Mouse (Mus musculus) heart, adult 9 months (tissue): ENCODE measurements at regions not wholly inside any gene's neighbourhood (a gene's known extent, or its start where the extent isn't known, plus 50 kb on each side); places are given as distances from the start of the nearest gene placed in this dataset.
"Not testable (repeated sequence)": the region's sequence is repeated elsewhere in the genome, so short reads cannot be mapped to it uniquely, and the experiment has no call there.

ENCODE experiments used
- DNase-seq, 2 experiments: peaks; one replicate each; pipeline ENCODE4 v3.0.0; 2022; ENCODE audit warnings: low spot score in 2 of 2

GRCm38 (mm10) chr3:15016621-15017020 lies 130.5 kb downstream of the Car2 start:
- DNase-seq: no peak

GRCm38 (mm10) chr3:15022773-15023172 lies 136.7 kb downstream of the Car2 start:
- no peak for DNase-seq

GRCm38 (mm10) chr3:15040866-15041528 lies 154.9 kb downstream of the Car2 start:
- DNase-seq: no peak

GRCm38 (mm10) chr3:15053968-15054367 lies 167.9 kb downstream of the Car2 start:
- no peak for DNase-seq

- not testable (repeated sequence) for DNase-seq
Observed at GRCm38 (mm10) chr3:15055516-15056256, 169.6 kb downstream of the Car2 start.

- DNase-seq: not testable (repeated sequence)
Observed at GRCm38 (mm10) chr3:15056788-15057585, 170.9 kb downstream of the Car2 start.

GRCm38 (mm10) chr3:15065681-15066080 lies 179.6 kb downstream of the Car2 start:
- DNase-seq: no peak

- no peak for DNase-seq
Observed at GRCm38 (mm10) chr3:15068256-15068655, 182.2 kb downstream of the Car2 start.

GRCm38 (mm10) chr3:15071030-15071883 lies 185.2 kb downstream of the Car2 start:
- DNase-seq: no peak

GRCm38 (mm10) chr3:15073405-15073804 lies 187.3 kb downstream of the Car2 start:
- DNase-seq: no peak

- DNase-seq: no peak
Observed at GRCm38 (mm10) chr3:15073847-15074246, 187.8 kb downstream of the Car2 start.

- DNase-seq: no peak
Observed at GRCm38 (mm10) chr3:15074949-15075348, 188.9 kb downstream of the Car2 start.

GRCm38 (mm10) chr3:15090124-15090523 lies 204.1 kb downstream of the Car2 start:
- no peak for DNase-seq

- DNase-seq: no peak
Observed at GRCm38 (mm10) chr3:15098206-15098817, 212.2 kb downstream of the Car2 start.

GRCm38 (mm10) chr3:15098981-15099380 lies 212.9 kb downstream of the Car2 start:
- DNase-seq: no peak

- no peak for DNase-seq
Observed at GRCm38 (mm10) chr3:15105627-15106026, 219.6 kb downstream of the Car2 start.

GRCm38 (mm10) chr3:15106281-15106680 lies 220.2 kb downstream of the Car2 start:
- DNase-seq: no peak

GRCm38 (mm10) chr3:15107301-15107700 lies 221.2 kb downstream of the Car2 start:
- no peak for DNase-seq

GRCm38 (mm10) chr3:15108239-15108934 lies 222.3 kb downstream of the Car2 start:
- no peak for DNase-seq

- DNase-seq: no peak
Observed at GRCm38 (mm10) chr3:15110037-15110748, 221.9 kb downstream of the Gm9733 start.
